Mouse (Mus musculus): ENCODE measurements around the gene Rreb1. TPM values are rescaled to one million over a fixed set of nuclear protein-coding genes. Genes with fewer than 3 reads are reported as not detected.

Rreb1 gene
- 48.4 and 57.6 TPM in 2 replicates for polyA plus RNA-seq (2012; ENCODE audit: low replicate concordance)

DNA sequence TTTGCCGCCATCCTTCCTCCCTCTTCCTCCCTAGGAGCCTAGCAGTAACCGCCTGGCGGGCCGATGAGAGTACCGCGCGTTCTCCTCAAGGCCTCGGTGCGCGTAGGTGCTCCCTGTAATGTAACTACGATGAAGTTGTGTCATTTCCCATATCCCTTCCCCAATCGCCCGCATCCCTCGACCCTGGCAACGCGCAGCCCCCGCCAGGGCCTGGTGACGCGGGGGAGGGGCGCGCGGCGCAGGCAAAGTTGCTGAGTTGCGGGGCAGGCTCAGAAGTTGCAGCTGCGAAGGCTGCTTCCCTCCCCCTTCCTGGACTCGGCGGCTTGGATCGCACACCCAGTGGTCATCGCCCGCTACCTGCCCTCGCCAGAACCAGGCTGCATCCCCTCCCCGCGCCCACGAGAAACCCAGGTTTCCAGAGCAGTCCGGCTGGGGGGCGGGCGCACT lies at the start of gene Rreb1:
Gene Rreb1, plus strand, starts transcription at position 254 of the 447 bp plus-strand sequence.

DNA sequence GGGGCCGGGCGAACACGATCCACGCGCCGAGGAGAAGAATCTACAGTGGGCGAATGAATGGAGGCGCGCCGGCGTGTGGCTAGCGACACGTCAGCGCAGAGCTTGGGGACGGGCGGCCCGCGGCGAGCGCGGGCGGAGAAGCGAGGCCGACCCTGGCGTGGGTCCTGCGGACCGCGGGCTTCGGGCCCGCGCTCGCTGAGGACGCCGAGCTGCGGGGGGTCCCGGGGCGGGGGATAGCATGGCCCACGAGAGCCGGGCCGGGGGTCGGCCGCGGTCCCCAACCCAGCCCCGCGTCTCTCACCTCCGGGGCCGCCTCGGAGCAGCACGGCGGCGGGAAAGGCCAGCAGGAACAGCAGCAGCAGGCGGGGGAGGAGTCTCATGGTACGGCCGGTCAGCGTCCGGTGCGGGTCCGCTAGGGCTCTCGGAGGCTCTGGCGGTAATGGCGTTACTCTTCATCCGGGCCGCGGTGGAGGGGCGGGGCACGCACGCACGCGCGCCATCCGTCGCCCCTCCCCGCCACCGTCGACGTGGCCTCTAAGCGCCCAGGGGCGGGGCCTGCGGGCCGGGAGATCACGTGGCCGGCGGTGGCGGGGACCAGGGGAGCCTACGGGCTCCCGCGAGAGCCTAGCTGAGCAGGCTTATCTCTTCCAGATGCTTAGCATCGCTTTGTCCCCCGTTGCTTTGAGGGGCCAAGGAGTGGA lies 215.7 kb downstream of the Rreb1 start, which contains the start of gene Ssr1:
Gene Ssr1, minus strand, starts transcription at position 514 of the 701 bp plus-strand sequence.

Other genes with a start within 250 kb of the Rreb1 start
- 27.9 and 28.3 TPM in 2 replicates for gene Ssr1, start 215.8 kb downstream of the Rreb1 start, polyA plus RNA-seq (2012; ENCODE audit: low replicate concordance)